Mouse (Mus musculus) megakaryocyte progenitor cell, adult 5-6 weeks (primary cell): ENCODE measurements around the gene Ifrd2. TPM values are rescaled to one million over a fixed set of nuclear protein-coding genes. Genes with fewer than 3 reads are reported as not detected.
"Not testable (repeated sequence)": the region's sequence is repeated elsewhere in the genome, so short reads cannot be mapped to it uniquely, and the experiment has no call there.

Experiments used
- ATAC-seq: replicated peaks from 2 replicates; pipeline ENCODE4 v1.8.0; 2016; ENCODE audit warnings: mild to moderate bottlenecking, moderate TSS enrichment, inconsistent platforms; ENCODE audit not compliant: poor library complexity
- total RNA-seq, 2 experiments: library from RNA; stranded (forward) in 1 of 2; stranded (reverse) in 1 of 2; fragments of 157-497, 149-512 nt in 1 of 2; fragments of 200-1000 nt in 1 of 2; gene quantifications; 2 replicates each; pipeline versions ENCODE4 v1.2.3 to v1.2.4; 2015 to 2017

Ifrd2 gene
- total RNA-seq, 2 experiments from 2014 or later: 31.5 to 93.4 TPM

DNA sequence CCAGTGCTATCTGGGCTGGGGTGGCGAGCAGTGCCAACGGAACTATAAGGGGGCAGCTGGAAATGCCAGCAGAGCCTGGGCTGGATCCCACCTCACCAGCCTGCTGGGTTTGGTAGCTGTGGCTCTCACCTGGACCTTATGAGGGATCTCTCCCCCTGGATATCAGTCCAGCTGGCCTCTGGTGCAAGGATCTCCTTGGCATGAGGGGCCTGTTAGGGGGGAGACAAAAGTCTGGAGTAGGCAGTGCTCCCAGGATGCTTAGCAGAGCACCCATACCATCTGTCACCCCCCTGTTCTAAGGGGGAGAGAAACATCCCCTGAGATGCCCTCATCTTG lies 15.1 kb upstream of the Ifrd2 start:
- no peak for ATAC-seq

DNA sequence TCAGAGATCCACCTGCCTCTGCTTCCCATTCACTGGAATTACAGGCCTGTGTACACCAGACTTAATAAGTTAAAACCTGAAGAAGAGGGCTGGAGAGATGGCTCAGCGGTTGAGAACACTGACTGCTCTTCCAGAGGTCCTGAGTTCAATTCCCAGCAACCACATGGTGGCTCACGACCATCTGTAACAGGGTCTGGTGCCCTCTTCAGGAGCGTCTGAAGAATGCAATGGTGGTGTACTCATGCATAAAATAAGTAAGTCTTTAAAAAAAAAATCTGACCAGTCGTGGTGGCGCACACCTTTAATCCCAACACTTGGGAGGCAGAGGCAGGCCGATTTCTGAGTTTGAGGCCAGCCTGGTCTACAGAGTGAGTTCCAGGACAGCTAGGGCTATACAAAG lies 13.7 kb upstream of the Ifrd2 start:
- ATAC-seq: not testable (repeated sequence)

DNA sequence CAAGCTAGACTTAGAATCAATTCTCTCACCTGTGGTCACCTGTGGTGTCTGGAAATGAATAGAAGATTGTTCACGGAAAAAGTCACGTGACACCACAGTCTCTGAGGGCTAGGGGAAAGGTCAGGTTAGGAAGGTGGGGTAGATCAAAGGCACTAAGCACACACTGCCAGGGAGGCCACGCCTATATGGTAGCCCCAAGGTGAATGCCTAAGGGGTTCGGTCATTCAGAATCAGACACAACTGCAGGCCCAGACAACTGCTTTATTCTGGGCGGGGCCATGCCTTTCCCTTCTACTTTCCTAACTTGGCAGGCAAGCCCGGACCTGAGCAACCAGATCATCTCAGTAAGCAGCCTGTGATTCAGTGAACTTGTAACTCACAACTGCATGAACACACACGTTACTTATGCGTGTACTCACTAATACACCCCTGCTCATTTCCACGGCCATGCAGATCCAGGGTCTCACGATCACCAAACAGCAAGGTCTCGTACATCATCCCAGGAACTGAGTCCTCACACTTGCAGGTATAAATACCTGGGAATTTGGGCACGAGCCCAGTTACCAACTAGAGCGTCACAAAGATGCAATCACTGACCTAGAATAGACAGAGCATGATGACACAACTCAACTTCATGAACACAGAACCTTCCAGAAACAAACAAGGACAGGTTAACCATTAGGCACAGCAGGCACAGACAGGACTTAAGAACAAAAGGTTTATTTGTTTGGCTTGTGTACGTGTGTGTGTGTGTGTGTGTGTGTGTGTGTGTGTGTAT lies 11.7 kb upstream of the Ifrd2 start:
- ATAC-seq: no peak

DNA sequence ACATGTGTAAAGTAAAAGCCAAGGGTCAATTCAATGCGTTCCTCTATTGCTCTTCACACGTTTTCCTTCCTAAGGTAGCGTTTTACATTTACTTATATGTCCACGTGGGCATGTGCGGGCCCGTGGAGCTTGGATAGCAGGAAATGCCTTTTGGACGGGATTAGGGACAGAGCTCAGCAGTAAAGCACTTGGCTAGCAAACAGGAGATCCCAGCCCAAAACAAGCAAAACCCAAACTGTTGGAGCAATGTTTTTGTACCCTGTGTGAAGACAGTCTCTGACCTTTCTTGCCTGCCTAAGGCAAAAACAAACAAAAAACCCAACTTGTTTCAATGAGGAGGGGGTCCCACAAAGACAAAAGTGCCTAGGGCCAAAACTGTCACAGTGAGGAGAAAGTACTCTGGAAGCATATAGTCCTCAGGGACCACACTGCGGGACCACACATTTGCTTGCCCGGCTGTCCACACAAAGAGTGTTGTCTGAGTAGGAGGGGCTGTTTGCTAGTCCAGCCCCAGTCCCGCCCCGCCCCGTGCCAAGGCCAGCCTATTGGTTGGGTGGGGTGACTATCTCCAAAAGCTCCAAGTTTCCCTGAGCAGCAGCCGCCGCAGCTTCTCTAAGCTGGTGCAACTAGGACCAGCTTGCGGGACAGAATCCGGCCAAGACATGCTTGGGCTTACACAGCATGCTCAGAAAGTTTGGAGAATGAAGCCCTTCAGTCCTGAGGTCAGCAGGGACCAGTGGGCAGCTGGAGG lies 10.9 kb upstream of the Ifrd2 start, which contains the start of gene Hyal1:
Gene Hyal1, plus strand, starts transcription at position 571 of the 751 bp plus-strand sequence.
- peak; percentile 71 for ATAC-seq

DNA sequence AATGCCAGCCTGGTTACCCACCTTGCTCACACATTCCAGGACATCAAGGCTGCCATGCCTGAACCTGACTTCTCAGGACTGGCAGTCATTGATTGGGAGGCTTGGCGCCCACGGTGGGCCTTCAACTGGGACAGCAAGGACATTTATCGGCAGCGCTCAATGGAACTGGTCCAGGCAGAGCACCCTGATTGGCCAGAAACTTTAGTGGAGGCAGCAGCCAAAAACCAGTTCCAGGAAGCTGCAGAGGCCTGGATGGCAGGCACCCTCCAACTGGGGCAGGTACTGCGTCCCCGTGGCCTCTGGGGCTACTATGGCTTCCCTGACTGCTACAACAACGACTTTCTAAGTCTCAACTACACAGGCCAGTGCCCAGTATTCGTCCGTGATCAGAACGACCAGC lies 9.6 kb upstream of the Ifrd2 start:
- ATAC-seq: no peak

DNA sequence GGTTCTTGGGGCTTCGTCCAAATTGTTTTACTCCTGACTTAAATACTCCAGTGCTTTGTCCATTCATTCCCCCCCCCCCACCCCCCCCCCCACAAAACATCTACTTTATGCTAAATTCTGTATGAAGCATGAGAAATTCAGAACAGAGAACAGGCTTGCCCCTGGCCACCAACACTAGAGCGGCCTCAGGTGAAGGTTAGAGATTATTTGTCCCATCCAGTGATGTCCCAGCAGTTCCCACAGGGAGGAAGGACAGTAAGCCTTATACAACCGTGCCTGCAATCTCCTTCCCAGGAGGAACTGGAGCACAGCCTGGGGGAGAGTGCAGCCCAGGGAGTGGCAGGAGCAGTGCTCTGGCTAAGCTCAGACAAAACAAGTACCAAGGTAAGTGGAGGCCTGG lies 8.9 kb upstream of the Ifrd2 start, which contains the start of gene Naa80:
Gene Naa80, plus strand, starts transcription at position 301 of the 400 bp plus-strand sequence.
- no peak for ATAC-seq

DNA sequence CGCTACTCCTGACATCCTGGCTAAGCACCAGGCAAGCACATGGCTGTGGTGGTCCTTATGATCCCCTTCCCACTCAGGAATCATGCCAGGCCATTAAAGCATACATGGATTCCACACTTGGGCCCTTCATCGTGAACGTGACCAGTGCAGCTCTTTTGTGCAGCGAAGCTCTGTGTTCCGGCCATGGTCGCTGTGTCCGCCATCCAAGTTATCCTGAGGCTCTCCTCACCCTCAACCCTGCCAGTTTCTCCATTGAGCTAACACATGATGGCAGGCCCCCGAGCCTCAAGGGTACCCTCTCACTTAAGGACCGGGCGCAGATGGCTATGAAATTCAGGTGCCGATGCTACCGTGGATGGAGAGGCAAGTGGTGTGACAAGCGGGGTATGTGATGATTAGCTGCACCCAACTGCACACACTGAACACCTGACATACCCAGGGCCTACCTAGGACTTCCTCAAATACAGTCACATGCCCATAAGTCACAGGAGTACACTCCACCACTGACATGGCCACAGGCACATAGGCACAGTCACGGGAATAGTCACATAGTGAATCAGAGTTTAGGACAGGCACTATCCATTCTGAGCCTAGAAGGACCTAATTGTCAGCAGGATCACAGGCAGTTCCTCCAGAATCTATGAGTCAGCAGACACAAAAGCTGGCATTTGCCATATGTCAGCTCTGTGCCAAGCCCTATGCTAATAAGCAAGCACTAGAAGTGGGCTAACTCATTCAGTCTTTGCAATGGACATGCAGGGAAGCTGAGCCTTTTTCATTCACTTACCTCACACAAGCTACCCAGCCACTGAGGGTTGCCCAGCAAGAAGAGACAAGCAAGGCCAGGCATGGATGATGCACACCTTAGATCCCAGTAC lies 8.2 kb upstream of the Ifrd2 start:
- ATAC-seq: no peak

DNA sequence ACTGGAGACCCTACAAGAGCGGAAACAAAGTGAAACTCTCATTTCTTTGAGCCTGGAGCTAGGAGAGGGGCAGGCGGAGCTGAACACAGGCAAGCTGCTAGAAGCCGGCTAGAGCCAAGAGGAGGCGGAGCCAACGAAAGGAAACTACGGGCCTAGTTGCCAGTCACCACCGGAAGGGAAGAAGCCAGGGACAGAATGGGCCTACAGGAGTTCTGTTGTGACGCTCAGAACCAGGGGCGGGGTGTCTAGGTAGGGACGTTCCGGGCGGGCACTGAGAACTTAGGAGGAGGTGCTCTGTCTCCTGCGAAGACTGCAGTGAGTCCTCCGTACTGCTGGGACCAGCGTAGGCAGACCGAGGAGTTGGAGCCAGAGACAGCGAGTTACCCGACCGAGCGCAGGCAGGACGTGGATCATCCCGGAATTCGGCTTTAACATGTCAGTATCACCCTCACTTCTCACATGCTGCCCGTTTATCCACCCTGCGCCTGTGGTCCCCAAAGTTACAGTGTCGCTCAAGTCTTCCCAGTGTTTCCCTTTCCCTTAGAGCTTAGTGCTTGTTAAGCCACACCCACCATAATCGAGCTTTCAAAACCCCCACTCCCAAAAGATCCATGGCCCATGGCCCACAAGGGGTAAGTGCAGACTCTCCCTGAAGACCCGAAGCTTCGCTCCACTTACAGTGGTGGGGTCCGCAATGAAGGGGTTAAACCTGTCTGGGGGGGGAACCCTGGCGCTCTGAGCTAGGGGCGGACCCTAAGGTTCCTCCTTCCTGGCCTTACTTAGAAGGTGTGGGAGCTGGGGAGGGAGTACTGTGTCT lies 6.7 kb upstream of the Ifrd2 start, which contains the start of gene Hyal3:
Gene Hyal3, plus strand, starts transcription at position 318 of the 817 bp plus-strand sequence.
- peak; percentile 84 for ATAC-seq

DNA sequence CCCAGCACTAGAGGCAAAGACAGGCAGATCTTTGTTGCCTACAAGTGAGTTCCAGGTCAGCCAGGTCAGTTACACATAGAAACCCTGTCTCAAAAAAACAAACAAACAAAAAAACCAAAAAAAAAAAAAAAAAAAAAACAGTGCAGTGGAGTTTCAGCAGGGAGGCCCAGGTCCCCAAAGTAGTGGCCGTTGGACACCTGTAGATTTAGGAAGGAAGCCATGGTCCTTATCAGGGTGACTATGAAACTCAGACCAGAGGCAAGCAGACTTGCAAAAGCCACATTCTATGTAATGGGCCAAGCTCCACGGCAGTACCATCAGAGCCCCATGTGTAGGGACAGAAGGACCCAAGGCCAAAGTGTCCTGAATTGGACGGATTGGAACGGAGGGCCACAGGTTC lies 5.9 kb upstream of the Ifrd2 start:
- no peak for ATAC-seq

DNA sequence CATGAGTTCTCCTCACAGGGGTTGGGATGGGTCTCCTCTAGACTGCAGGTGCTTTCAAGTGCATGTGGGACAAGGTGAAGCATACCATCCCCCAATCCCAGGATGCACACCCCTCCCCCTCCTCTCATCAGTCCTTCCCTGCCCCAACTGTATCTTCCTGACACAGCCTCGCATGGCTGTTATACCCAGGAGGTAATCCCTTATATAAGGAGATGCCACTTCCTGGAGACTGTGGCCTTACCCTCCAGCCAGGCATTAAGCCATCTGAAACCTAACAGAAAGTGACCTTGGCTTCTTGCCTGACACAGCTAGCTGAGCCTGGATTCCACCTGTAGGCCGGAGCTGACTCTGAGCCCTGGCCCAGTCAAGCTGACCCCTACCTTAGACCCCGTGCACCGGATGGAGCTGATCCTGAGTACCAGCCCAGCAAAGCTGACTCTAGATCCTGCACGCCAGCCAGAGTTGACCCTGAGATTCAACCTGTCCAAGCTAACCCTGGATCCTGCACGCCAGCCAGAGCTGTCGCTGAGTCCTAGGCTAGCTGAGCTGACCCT lies 4.9 kb upstream of the Ifrd2 start:
- no peak for ATAC-seq

DNA sequence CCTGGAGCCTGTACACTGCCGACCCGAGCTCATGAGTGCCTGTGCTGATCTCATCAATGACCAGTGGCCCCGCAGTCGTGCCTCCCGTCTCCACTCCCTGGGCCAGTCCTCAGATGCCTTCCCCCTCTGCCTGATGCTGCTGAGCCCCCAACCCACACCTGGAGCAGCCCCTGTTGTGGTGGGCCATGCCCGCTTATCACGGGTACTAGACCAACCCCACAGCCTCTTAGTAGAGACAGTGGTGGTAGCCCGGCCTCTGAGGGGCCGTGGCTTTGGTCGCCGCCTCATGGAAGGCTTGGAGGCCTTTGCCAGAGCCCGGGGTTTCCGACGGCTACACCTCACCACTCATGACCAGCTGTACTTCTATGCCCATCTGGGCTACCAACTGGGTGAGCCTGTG lies 4.3 kb upstream of the Ifrd2 start:
- ATAC-seq: no peak

DNA sequence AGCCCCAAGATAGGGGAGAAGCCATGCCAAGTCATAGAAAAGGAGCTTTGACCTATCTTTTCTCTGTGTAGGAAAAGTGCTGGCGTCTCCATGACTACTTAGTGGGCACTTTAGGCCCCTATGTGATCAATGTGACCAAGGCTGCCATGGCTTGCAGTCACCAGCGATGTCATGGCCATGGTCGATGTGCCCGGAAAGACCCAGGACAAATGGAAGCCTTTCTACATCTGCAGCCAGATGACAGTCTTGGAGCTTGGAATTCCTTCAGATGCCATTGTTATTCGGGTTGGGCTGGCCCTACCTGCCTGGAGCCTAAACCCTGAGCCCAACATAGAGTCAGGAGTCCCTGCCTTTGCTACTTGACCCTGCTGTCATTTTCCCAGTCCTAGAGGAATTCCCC lies 938 bp upstream of the Ifrd2 start:
- no peak for ATAC-seq

DNA sequence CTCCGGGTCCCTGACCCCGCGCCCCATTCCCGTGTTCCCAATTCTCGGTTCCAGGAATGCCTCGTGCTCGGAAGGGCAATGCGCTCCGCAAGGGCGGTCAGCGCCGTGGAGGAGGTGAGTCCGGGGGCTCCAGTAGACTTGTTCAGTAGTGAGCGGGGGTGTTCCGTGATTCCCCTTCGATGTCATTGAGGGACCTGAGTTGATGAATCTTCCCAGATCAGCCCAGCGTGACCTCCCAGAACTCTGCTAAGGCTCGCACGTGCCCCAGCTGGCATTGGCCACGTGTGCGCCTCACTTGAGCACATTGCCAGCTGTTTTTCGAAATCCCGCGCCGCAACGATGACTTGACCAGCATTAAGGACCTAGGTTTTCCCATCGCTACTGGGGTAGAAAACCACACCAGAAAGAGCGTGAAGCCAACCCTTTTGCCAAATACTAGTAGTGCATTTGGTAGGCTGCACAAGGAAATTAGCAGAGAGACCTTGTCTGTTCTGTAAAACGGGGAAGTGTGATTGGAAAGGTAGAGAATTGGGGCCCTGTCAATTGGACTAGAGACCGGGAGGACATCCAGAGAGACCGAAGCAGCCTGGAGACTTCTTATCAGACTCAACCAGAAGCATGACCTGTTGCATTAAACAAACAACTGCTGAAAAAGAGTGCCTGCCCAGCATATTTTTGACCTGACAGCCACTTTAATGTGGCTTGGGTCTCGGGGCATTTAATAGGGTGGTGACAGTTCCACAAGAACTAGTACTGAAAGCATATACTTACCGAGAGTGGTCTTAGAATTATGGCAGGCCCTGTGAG lies 594 bp downstream of the Ifrd2 start:
- peak; percentile 24 for ATAC-seq

DNA sequence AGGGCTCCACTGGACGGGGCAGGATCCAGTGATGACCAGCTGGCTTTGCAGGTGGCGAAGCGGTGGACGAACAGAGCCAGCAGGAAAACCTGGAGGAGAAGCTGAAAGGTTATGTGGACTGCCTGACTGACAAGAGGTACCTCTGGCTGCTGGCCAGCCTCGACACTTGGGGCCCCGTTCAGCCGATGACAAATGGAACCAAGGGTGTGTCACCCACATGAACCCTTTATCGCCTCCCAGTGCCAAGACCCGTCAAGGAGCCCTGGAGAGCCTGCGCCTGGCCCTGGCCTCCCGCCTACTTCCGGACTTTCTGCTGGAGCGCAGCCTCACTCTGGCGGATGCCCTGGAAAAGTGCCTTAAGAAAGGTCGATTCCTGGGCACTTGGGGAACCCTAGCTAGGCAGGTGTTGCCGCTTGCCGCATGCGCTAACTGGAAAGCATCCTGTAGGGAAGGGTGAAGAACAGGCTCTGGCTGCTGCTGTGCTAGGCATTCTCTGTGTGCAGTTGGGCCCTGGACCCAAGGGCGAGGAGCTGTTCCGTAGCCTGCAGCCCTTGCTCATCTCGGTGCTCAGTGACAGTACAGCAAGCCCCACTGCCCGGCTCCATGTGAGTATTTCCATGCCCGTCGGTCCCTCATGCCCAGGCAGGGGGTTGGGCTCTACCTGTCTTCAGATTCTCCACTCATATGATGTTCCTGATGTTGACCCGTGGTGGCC lies 2.8 kb downstream of the Ifrd2 start:
- ATAC-seq: peak; percentile 32

DNA sequence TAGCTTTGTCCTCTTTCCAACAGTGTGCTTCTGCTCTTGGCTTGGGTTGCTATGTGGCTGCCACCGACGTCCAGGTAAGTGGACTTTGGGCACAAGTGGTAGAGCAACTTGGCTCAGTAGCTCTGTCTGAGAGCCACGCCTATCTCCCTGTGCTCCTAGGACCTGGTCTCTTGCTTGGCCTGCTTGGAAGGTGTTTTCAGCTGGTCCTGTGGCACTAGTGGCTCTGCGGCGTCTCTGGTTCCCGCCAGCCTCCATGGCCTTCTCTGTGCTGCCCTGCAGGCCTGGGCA lies 3.3 kb downstream of the Ifrd2 start:
- no peak for ATAC-seq

DNA sequence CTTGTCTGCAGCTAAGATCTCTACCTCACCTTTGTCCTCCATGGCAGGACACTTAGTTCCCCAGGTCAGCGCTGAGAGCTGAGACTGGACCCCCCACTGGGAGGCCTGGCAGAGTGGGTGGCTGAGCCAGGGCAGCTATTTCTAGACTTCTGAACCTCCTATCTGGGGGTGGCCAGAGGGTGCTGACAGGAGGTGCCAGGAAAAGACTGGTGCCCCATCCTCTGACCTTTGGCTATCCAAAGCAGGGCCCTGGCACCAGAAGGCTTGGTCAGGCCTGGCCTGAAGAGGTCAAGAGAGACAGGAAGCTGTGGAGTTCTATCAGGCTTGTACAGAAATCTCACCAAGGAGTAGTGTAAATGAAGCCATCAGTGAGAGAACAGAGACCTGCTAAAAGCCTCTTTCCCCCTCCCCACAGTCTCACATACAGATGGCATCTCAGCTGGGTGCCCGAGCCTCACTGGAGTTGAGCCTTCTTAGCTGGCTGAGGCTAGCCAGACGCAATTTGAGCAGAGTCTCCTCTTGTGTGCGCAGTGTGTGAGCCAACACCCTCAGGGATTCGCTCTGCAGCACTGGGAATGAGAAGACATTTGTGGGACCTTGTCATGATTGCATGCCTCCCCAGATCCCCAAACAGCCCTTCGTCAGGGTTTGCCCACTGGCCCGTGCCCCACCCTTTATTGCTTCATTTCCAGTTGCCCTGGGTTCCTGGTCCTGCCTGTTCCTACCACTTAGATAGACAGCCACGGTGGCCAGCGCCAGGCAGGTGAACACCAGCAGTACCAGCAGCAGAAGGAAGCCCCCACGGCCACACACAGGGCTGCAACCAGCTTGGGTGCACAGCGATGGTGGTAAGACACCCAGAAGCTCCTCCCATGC lies 5.9 kb downstream of the Ifrd2 start:
- no peak for ATAC-seq

DNA sequence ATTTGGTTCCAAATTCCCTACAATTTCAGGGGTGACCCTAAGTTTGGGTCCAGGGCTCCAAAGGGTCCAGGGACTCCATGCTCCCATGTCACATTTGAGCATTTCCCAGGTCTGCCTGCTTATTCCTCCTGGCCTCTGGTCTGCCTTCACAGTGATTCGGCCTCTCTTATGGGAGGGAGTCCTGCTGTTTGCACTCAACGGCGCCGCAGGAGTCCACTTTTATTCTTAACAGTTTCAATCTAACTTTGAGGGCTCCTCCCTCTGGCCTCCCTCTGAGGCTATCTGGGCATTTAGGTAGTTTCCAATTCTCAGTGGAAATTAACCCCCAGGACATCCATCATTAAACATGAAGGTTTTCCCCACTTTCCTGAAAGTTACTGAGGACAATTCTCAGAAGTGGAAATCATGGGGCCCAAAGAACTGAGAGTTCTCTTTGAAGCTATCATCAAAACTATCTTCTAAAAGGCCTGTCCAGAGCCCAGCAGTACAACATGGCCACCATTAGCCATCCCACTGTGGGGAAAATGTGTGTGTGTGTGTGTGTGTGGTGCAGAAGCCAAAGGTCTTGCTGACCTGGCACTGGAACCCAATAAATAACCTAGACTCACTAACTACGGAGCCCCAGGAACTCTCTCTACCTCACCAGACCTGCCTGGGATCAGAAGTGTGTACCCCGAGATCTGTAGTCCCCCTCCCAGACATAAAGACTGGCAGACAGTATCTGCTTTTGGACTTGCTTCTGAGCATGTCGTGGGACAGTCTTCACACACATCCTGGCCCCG lies 7.0 kb downstream of the Ifrd2 start:
- ATAC-seq: no peak
